Mouse (Mus musculus): ENCODE data around the gene Pltp. TPM values are rescaled to one million over a fixed set of nuclear protein-coding genes. Genes with fewer than 3 reads are reported as not detected.

Pltp gene
- polyA plus RNA-seq, 1 experiment from 2014 or later, result 286 TPM

DNA sequence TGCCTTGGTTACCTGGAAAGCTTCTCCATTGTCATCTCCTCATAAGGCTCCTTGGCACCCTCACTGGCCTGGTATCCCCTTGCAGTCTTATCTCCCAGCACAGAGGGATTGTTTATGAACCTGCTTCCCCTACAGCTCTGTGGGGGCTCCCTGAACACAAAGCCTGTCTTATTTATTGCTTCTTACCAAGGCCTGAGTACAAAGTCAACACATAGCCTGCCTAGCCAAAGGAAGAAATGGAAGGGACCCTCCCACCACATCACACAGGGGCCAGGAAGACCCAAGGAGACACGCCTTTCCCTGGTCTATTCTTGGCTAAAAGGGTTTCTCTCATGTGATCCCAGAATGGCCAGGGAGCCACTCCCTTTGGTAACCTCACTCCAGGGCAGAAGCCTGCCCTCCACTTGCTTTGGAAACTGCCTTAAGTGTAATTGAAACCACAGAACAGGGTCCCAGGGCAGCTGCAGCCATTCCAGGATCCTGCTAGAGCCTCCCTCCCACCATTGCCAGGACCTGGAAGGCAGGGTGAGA, 16.8 kb upstream of the Pltp start:
- Histone ChIP-seq H3K4me1 (ENCODE audit: insufficient read depth, low read depth, low read length) (0 out of 2 replicates have a peak, but pooled peaks cover 3% of the 10 kb centered on the region), H3K27ac (ENCODE audit: low read length) (peak overlapping the region; percentile 77), H3K9me3 (ENCODE audit: low read length) (no peaks in the 10 kb centered on the region), H3K4me2 (replicated peaks; ENCODE audit: low read depth, low read length) (no peak overlapping the region), H3K4me3 (ENCODE audit: low read depth, low read length) (no peak overlapping the region), H3K27me3 (replicated peaks; ENCODE audit: insufficient read depth, low read length) (no peaks in the 10 kb centered on the region), H3K9ac (replicated peaks; ENCODE audit: low read depth) (no peak overlapping the region), H3K36me3 (ENCODE audit: insufficient read depth, low read length) (no peaks in the 10 kb centered on the region)
- peak; percentile 79 for DNase-seq (ENCODE audit: low spot score)
- TF ChIP-seq CTCF (IDR thresholded peaks at IDR 0.05) (no peak), EP300 (IDR thresholded peaks at IDR 0.05) (peak; percentile 98)
- peak; percentile 70 for ATAC-seq
- 14% methylated on average over 1 of the region's 1 CpGs for WGBS

DNA sequence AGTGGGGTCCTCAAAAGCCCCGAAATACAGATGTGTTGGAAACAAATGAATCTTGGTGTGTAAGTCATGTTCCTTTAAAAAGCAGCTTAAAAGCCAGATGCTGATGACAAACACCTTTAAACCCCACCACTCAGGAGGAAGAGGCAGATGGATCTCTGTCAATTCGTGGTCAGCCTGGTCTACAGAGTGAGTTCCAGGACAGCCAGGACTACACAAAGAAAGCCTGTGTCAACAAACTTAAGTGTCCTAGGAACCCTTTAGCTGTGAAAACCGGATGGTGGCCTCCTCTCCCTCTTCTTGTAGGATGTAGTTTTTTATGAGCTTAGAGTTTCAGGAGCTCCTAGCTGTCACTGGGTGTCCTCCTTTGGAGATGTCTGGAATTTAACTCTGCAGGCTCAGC, 16.1 kb upstream of the Pltp start:
- Histone ChIP-seq H3K36me3 (ENCODE audit: insufficient read depth, low read length) (no peaks in the 10 kb centered on the region), H3K4me2 (replicated peaks; ENCODE audit: low read depth, low read length) (no peak overlapping the region), H3K27ac (ENCODE audit: low read length) (peak overlapping the region; percentile 34), H3K9me3 (ENCODE audit: low read length) (no peaks in the 10 kb centered on the region), H3K4me3 (ENCODE audit: low read depth, low read length) (no peak overlapping the region), H3K4me1 (ENCODE audit: insufficient read depth, low read depth, low read length) (0 out of 2 replicates have a peak, but pooled peaks cover 3% of the 10 kb centered on the region), H3K27me3 (replicated peaks; ENCODE audit: insufficient read depth, low read length) (no peaks in the 10 kb centered on the region), H3K9ac (replicated peaks; ENCODE audit: low read depth) (no peak overlapping the region)
- WGBS, result 27% methylated on average over 3 of the region's 3 CpGs
- TF ChIP-seq EP300 (IDR thresholded peaks at IDR 0.05) (no peak), CTCF (IDR thresholded peaks at IDR 0.05) (no peak)
- peak; percentile 25; the same call in 1 of the 2 replicates for ATAC-seq
- no peak for DNase-seq (ENCODE audit: low spot score)

DNA sequence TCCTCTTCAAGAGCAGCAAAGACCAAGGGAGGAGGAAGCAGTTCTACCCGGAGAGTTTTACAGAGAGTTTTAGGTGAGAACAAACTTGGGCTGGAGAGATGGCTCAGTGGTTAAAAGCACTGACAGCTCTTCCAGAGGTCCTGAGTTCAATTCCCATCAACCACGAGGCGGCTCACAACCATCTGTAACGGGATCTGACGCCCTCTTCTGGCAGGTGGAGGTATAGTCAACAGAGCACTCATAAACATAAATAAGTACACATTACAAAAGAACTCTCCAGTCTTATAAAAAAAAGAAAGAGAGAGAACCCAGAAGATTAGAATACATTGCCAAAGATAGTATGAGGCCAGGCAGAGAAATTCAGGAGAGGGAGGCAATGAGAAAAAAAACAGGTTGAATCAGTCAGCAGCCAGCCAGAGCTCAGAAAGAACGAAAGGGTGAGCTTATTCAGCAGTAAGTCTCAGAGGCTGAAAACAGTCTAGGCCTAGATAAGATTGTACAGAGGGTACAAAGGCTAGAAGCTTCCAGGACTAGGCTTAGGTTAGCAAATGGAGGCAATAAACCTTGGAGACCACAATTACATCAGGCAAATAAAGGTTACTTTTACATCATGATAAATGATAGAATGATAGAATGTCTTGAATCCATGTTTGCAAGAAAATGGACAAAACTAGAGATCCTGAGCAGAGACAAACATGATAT, 14.2 kb upstream of the Pltp start:
- no peak overlapping the region for H3K27ac ChIP-seq (ENCODE audit: low read length)
- TF ChIP-seq CTCF (IDR thresholded peaks at IDR 0.05), result no peak
- no peak for TF ChIP-seq EP300 (IDR thresholded peaks at IDR 0.05)
- no peak overlapping the region for H3K9ac ChIP-seq (replicated peaks; ENCODE audit: low read depth)
- WGBS, result 50% methylated on average over 6 of the region's 6 CpGs
- H3K36me3 ChIP-seq (ENCODE audit: insufficient read depth, low read length), result no peaks in the 10 kb centered on the region
- ATAC-seq, result no peak
- 0 out of 2 replicates have a peak, but pooled peaks cover 3% of the 10 kb centered on the region for H3K4me1 ChIP-seq (ENCODE audit: insufficient read depth, low read depth, low read length)
- DNase-seq (ENCODE audit: low spot score), result no peak
- no peak overlapping the region for H3K4me2 ChIP-seq (replicated peaks; ENCODE audit: low read depth, low read length)
- no peaks in the 10 kb centered on the region for H3K27me3 ChIP-seq (replicated peaks; ENCODE audit: insufficient read depth, low read length)
- H3K9me3 ChIP-seq (ENCODE audit: low read length), result no peaks in the 10 kb centered on the region
- no peak overlapping the region for H3K4me3 ChIP-seq (ENCODE audit: low read depth, low read length)

DNA sequence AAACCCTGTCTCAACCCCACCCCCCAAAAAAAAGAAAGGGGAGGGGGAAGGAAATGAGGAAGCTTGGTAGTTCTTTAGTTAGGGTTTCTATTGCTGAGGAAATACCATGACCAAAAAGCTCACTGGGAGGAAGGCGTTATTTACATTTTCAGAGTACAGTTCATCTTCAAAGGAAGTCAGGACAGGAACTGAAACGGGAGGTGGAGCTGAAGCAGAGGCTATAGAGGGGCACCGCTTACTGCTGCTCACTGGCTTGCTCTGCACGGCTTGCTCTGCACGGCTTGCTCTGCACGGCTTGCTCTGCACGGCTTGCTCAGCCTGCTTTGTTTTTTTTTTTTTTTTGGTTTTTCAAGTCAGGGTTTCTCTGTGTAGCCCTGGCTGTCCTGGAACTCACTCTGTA, 11.0 kb upstream of the Pltp start:
- no peak; the same call in 1 of the 2 replicates for ATAC-seq
- peak; percentile 56 for DNase-seq (ENCODE audit: low spot score)

DNA sequence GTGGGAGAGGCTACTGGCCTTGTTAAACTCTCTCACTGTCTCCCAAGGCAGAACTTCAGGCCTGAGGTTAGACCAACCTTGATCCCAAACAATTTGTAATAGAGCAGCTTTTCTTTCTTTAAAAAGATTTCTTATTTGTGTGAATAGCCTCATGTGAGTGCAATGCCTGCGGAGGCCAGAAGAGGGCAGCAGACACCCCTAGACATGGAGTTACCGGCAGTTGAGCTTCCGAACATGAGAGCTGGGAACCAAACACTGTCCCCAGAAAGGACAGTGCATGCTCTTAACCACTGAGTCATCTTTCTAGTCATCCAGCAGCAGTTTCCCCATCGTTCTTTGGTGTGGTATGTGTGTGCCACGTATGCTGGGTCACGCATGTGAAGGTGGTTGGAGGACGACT, 10.1 kb upstream of the Pltp start:
- WGBS, result 86% methylated on average over 7 of the region's 7 CpGs
- no peak overlapping the region for H3K4me3 ChIP-seq (ENCODE audit: low read depth, low read length)
- peaks cover 4% of the 10 kb centered on the region; the same call in 1 of the 2 replicates for H3K4me1 ChIP-seq (ENCODE audit: insufficient read depth, low read depth, low read length)
- TF ChIP-seq CTCF (IDR thresholded peaks at IDR 0.05) (peak; percentile 64), EP300 (IDR thresholded peaks at IDR 0.05) (no peak)
- H3K27me3 ChIP-seq (replicated peaks; ENCODE audit: insufficient read depth, low read length), result no peaks in the 10 kb centered on the region
- no peaks in the 10 kb centered on the region for H3K36me3 ChIP-seq (ENCODE audit: insufficient read depth, low read length)
- H3K27ac ChIP-seq (ENCODE audit: low read length), result peak overlapping the region; percentile 84
- H3K9ac ChIP-seq (replicated peaks; ENCODE audit: low read depth), result no peak overlapping the region
- no peak overlapping the region for H3K4me2 ChIP-seq (replicated peaks; ENCODE audit: low read depth, low read length)
- ATAC-seq, result no peak
- DNase-seq (ENCODE audit: low spot score), result no peak
- no peaks in the 10 kb centered on the region for H3K9me3 ChIP-seq (ENCODE audit: low read length)

More for the DNA sequence above, 11.0 kb upstream of the Pltp start:
- TF ChIP-seq CTCF (IDR thresholded peaks at IDR 0.05) (no peak), EP300 (IDR thresholded peaks at IDR 0.05) (peak; percentile 38; the same call in 1 of the 2 replicates)
- no peaks in the 10 kb centered on the region for H3K4me1 ChIP-seq (ENCODE audit: insufficient read depth, low read depth, low read length)
- H3K4me3 ChIP-seq (ENCODE audit: low read depth, low read length), result no peak overlapping the region
- no peak overlapping the region for H3K9ac ChIP-seq (replicated peaks; ENCODE audit: low read depth)
- no peak overlapping the region for H3K4me2 ChIP-seq (replicated peaks; ENCODE audit: low read depth, low read length)
- H3K27me3 ChIP-seq (replicated peaks; ENCODE audit: insufficient read depth, low read length), result no peaks in the 10 kb centered on the region
- no peaks in the 10 kb centered on the region for H3K36me3 ChIP-seq (ENCODE audit: insufficient read depth, low read length)
- WGBS, result 33% methylated on average over 7 of the region's 7 CpGs
- H3K9me3 ChIP-seq (ENCODE audit: low read length), result no peaks in the 10 kb centered on the region
- peak overlapping the region; percentile 84; the same call in 1 of the 2 replicates for H3K27ac ChIP-seq (ENCODE audit: low read length)

DNA sequence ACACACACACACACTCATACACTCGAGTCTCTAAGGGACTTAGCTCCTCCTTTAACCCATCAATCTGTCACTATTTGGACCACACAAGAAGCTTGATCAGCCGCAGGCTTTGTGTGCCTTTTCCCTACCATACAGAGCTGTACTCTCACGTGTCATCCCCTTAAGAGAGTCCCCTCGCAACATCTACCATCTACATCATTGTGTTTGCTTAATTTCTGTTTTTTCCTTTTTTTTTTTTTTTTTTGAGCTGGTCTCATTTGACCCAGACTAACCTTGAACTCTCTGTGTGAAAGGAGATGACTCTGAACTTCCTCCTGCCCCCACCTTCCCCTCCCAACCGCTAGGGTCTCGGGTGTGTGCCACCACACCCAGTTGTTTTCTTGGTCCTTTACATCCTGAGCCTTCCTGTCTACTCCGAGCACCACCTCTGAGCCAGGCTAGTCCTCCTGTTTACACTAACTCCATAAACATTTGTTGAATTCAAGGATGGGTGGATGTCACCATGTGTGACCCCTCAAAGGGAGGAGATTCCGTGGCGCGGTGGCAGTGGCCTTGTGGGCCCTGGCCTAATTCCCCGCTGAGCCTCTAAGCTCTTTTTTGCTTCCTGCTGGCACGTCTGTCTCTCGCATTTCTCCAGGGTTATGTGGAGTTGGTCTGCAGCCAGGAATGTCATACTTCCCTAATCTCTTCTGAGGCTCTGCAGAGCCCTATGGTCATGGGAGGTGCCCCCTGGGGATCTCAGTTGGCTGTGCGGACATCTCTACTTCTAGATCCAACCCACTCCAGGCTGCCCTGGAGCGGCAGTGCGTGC, 9.4 kb upstream of the Pltp start:
- Histone ChIP-seq H3K4me2 (replicated peaks; ENCODE audit: low read depth, low read length) (no peak overlapping the region), H3K36me3 (ENCODE audit: insufficient read depth, low read length) (no peaks in the 10 kb centered on the region), H3K27me3 (replicated peaks; ENCODE audit: insufficient read depth, low read length) (no peaks in the 10 kb centered on the region), H3K4me1 (ENCODE audit: insufficient read depth, low read depth, low read length) (peaks cover 5% of the 10 kb centered on the region; the same call in 1 of the 2 replicates), H3K27ac (ENCODE audit: low read length) (peak overlapping the region; percentile 84), H3K4me3 (ENCODE audit: low read depth, low read length) (no peak overlapping the region), H3K9me3 (ENCODE audit: low read length) (no peaks in the 10 kb centered on the region), H3K9ac (replicated peaks; ENCODE audit: low read depth) (no peak overlapping the region)
- peak; percentile 76 for ATAC-seq
- DNase-seq (ENCODE audit: low spot score), result peak; percentile 87
- TF ChIP-seq CTCF (IDR thresholded peaks at IDR 0.05), result peak; percentile 48
- peak; percentile 93 for TF ChIP-seq EP300 (IDR thresholded peaks at IDR 0.05)
- 18% methylated on average over 16 of the region's 16 CpGs for WGBS
